Mouse (Mus musculus) intestine, embryonic 14.5 days (tissue): ENCODE data around the gene Phf5a. TPM values are rescaled to one million over a fixed set of nuclear protein-coding genes. Genes with fewer than 3 reads are reported as not detected.
A peak's percentile ranks its signal among the peaks of the same experiment; 100 is the strongest.
"Not testable (repeated sequence)": the region's sequence is repeated elsewhere in the genome, so short reads cannot be mapped to it uniquely, and the experiment has no call there.

Source experiments
- ATAC-seq: fragments of 200-750 bp; cut with Nextera tagmentation; replicated peaks from 2 replicates; pipeline ENCODE4 v1.8.0; 2017; ENCODE audit warnings: low read depth, moderate number of reproducible peaks, moderate TSS enrichment, moderate library complexity; ENCODE audit not compliant: low FRiP score, low TSS enrichment
- DNase-seq: peaks from one replicate; pipeline ENCODE4 v3.0.0-alpha.2; 2018; ENCODE audit warnings: low spot score
- H3K27ac ChIP-seq: fragments of 300-500 bp; sonication (generic); 2 replicates; pipeline ENCODE4 v1.5.1; 2014; ENCODE audit warnings: low read depth, mild to moderate bottlenecking, control low read depth
- H3K27me3 ChIP-seq: fragments of 300-500 bp; sonication (generic); replicated peaks from 2 replicates; pipeline ENCODE4 v1.6.1; 2014; ENCODE audit warnings: low read length, control low read depth; ENCODE audit not compliant: control insufficient read depth, insufficient read depth
- H3K36me3 ChIP-seq: fragments of 300-500 bp; sonication (generic); 2 replicates; pipeline ENCODE4 v1.6.1; 2014; ENCODE audit warnings: low read length, control low read depth; ENCODE audit not compliant: control insufficient read depth, insufficient read depth
- H3K4me1 ChIP-seq: fragments of 300-500 bp; sonication (generic); replicated peaks from 2 replicates; pipeline ENCODE4 v1.6.1; 2014; ENCODE audit warnings: low read length, control low read depth, mixed read lengths; ENCODE audit not compliant: control insufficient read depth, insufficient read depth
- H3K4me2 ChIP-seq: fragments of 300-500 bp; sonication (generic); 2 replicates; pipeline ENCODE4 v1.6.1; 2014; ENCODE audit warnings: low read length
- H3K4me3 ChIP-seq: fragments of 300-500 bp; sonication (generic); 2 replicates; pipeline ENCODE4 v1.5.1; 2014; ENCODE audit warnings: low read depth, low read length, control low read depth, mixed read lengths
- H3K9ac ChIP-seq: fragments of 300-500 bp; sonication (generic); 2 replicates; pipeline ENCODE4 v1.6.1; 2014; ENCODE audit warnings: mild to moderate bottlenecking, low read length
- H3K9me3 ChIP-seq: fragments of 300-500 bp; sonication (generic); 2 replicates; pipeline ENCODE4 v1.6.1; 2016; ENCODE audit warnings: low read length, control low read depth; ENCODE audit not compliant: control insufficient read depth
- WGBS: fragments of 180-500 bp; shearing (Covaris S2); extraction: QIAGEN DNeasy Blood & Tissue Kit; methylation state at CpG from one replicate; pipeline ENCODE4 v1.1.7; 2014; 5-methylcytosine and 5-hydroxymethylcytosine counted together
- polyA plus RNA-seq: library from polyadenylated mRNA; unstranded; fragments of >200 nt; fragmentation: Nextera tagmentation; extraction: Ambion mirVana; gene quantifications from 2 replicates; pipeline ENCODE4 v1.2.1, GENCODE M21; 2014

The Phf5a gene
- polyA plus RNA-seq, 1 experiment from 2014 or later = 179 TPM

- DNase-seq (no peak), ATAC-seq (no peak)
- no peaks in the 10 kb centered on the region for H3K4me1 ChIP-seq
- H3K9ac ChIP-seq = no peak overlapping the region
- no peak overlapping the region for H3K4me2 ChIP-seq
- no peaks in the 10 kb centered on the region for H3K9me3 ChIP-seq
- no peak overlapping the region for H3K4me3 ChIP-seq
- H3K27ac ChIP-seq = no peak overlapping the region
- H3K36me3 ChIP-seq = peaks cover 96% of the 10 kb centered on the region
- no peaks in the 10 kb centered on the region for H3K27me3 ChIP-seq
- 45% methylated on average over 2 of the region's 2 CpGs for WGBS
Measured at GRCm38 (mm10) chr15:81912498-81912897, 40.8 kb upstream of the Phf5a start.

DNA sequence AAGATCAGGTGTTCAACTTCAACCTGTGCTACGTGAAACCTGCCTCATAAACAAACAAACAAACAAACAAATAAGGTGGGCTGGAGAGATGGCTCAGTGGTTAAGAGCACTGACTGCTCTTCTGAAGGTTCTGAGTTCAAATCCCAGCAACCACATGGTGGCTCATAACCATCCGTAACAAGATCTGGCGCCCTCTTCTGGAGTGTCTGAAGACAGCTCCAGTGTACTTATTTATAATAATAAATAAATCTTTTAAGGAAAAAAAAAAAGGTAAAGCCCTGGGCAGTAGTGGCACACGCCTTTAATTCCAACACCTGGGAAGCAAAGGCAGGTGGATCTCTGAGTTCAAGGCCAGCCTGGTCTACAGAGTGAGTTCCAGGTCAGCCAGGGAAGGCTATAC, 37.1 kb upstream of the Phf5a start:
- H3K9ac ChIP-seq, H3K9me3 ChIP-seq, H3K4me3 ChIP-seq, DNase-seq, H3K27me3 ChIP-seq, H3K4me1 ChIP-seq, H3K4me2 ChIP-seq, ATAC-seq, H3K27ac ChIP-seq: not testable (repeated sequence)
- H3K36me3 ChIP-seq = peaks cover 95% of the 10 kb centered on the region
- WGBS = 84% methylated on average over 4 of the region's 4 CpGs

- Histone ChIP-seq H3K4me3 (no peak overlapping the region), H3K27ac (no peak overlapping the region), H3K9ac (no peak overlapping the region), H3K4me1 (no peaks in the 10 kb centered on the region), H3K4me2 (no peak overlapping the region), H3K36me3 (peaks cover 94% of the 10 kb centered on the region), H3K27me3 (no peaks in the 10 kb centered on the region), H3K9me3 (no peaks in the 10 kb centered on the region)
- WGBS = 87% methylated on average over 8 of the region's 8 CpGs
- DNase-seq (no peak), ATAC-seq (no peak)
Measured at GRCm38 (mm10) chr15:81907953-81908352, 36.2 kb upstream of the Phf5a start.

GRCm38 (mm10) chr15:81904939-81905338, 33.2 kb upstream of the Phf5a start:
- peaks cover 88% of the 10 kb centered on the region for H3K36me3 ChIP-seq

GRCm38 (mm10) chr15:81898751-81899150, 27.0 kb upstream of the Phf5a start:
- no peaks in the 10 kb centered on the region for H3K4me1 ChIP-seq
- 95% methylated on average over 2 of the region's 2 CpGs for WGBS
- H3K9me3 ChIP-seq = no peaks in the 10 kb centered on the region
- no peak overlapping the region for H3K4me2 ChIP-seq
- peaks cover 74% of the 10 kb centered on the region for H3K36me3 ChIP-seq
- ATAC-seq (no peak), DNase-seq (no peak)
- H3K27me3 ChIP-seq = no peaks in the 10 kb centered on the region
- no peak overlapping the region for H3K27ac ChIP-seq
- no peak overlapping the region for H3K9ac ChIP-seq
- H3K4me3 ChIP-seq = no peak overlapping the region

More at GRCm38 (mm10) chr15:81904939-81905338, 33.2 kb upstream of the Phf5a start:
- peak; percentile 88 for DNase-seq
- no peaks in the 10 kb centered on the region for H3K4me1 ChIP-seq
- no peak overlapping the region for H3K4me3 ChIP-seq
- no peaks in the 10 kb centered on the region for H3K27me3 ChIP-seq
- no peak overlapping the region for H3K27ac ChIP-seq
- no peaks in the 10 kb centered on the region for H3K9me3 ChIP-seq
- H3K4me2 ChIP-seq = no peak overlapping the region
- ATAC-seq = no peak
- WGBS = 37% methylated on average over 2 of the region's 2 CpGs
- H3K9ac ChIP-seq = no peak overlapping the region

DNA sequence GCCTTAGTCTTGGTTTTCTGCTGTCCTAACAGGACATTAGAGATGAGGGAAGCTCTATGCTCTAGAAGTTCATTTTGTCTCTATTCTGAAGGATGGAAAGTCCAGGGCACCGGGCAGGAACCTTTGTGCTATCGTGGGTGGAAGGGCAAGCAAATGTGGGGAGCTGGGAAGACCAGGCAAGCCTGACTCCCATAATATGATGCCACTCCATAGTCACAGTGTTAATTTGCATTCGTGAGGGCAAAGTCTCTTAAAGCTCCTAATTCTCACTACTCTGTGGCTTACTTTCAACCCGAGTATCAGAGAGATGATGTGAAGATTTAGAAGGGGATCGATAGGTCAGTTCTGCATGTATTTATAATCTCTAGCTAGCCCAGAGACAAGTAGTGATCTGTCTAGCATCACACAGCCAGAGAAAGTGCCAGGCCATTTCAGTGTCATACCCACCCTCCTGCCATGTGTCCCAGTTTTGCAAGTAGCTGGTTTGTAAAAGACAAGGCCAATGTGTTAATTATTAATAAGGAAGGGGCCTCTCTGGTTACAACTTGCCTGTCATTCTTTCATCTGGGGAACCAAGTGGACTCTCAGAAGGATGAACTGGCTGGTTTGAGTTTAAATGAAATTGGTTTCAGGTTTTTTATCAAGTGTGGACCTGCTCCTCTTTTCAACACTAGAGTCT, 26.0 kb upstream of the Phf5a start:
- WGBS = 82% methylated on average over 5 of the region's 5 CpGs
- H3K27me3 ChIP-seq = no peaks in the 10 kb centered on the region
- no peak for DNase-seq
- no peak overlapping the region for H3K27ac ChIP-seq
- no peak overlapping the region for H3K4me2 ChIP-seq
- H3K9me3 ChIP-seq = no peaks in the 10 kb centered on the region
- ATAC-seq = no peak; the same call in 1 of the 2 replicates
- no peak overlapping the region for H3K9ac ChIP-seq
- H3K36me3 ChIP-seq = peaks cover 72% of the 10 kb centered on the region
- no peak overlapping the region for H3K4me3 ChIP-seq
- no peaks in the 10 kb centered on the region for H3K4me1 ChIP-seq

DNA sequence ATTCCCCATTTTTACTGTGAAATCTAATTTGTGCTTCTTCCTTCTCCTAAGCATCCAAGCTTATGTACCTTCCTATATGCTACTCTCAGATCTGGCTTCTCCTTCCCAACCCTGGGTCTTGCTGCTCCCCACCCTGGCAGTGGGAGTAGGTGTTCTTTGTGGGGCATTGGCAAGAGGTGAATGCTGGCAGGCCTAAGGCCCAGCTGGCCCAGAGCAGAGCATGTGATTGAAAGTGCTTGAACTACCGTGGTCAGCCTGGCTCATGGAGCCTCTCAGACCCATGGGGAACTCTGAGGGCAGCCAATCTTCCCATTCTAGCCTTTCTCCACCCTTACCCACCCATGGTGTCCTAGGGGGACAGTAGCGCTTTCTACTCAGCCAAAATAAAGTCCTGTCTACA, 24.7 kb upstream of the Phf5a start:
- H3K36me3 ChIP-seq = peaks cover 76% of the 10 kb centered on the region
- no peak for ATAC-seq
- 85% methylated on average over 2 of the region's 2 CpGs for WGBS
- no peak for DNase-seq
- H3K4me3 ChIP-seq = no peak overlapping the region
- no peak overlapping the region for H3K4me2 ChIP-seq
- no peaks in the 10 kb centered on the region for H3K4me1 ChIP-seq
- no peaks in the 10 kb centered on the region for H3K27me3 ChIP-seq
- H3K27ac ChIP-seq = no peak overlapping the region
- no peak overlapping the region for H3K9ac ChIP-seq
- H3K9me3 ChIP-seq = no peaks in the 10 kb centered on the region

DNA sequence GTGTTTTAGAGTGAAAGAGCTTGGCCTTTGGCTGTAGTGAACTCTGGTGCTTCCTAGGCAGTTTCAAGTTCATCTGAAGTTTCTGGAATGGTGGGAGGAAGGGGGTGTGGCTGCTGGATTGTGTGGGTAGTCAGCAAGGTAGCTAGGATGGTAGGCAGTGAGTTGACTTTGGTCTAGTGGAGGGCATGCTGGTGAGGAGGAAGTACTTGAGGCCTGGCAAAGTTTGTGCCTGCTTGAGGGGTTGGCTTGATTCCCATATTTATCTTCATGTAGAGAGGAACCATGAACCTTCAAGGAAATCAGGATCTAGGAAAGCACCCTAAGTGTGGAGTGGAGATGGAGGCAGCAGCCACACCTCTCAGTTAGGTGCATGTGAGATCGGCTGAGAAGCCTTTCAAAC, 22.3 kb upstream of the Phf5a start:
- Histone ChIP-seq H3K9me3 (no peaks in the 10 kb centered on the region), H3K4me3 (no peak overlapping the region), H3K27ac (no peak overlapping the region), H3K27me3 (no peaks in the 10 kb centered on the region), H3K36me3 (peaks cover 80% of the 10 kb centered on the region), H3K9ac (no peak overlapping the region), H3K4me2 (no peak overlapping the region), H3K4me1 (no peaks in the 10 kb centered on the region)
- ATAC-seq (no peak), DNase-seq (no peak)
- WGBS = 78% methylated on average over 1 of the region's 1 CpGs
